Mouse (Mus musculus) inflammation-experienced regulatory T-cells, adult 6 months (primary cell): Measurements from ENCODE around the gene Ispd. TPM values are rescaled to one million over a fixed set of nuclear protein-coding genes. Genes with fewer than 3 reads are reported as not detected.
A peak's percentile ranks its signal among the peaks of the same experiment; 100 is the strongest.

ENCODE experiments used
- ATAC-seq: one replicate; pipeline ENCODE4 v1.8.0; 2017
- polyA plus RNA-seq, 3 experiments: library from polyadenylated mRNA; unstranded; fragments of 100-300 nt; shearing (Covaris generic); gene quantifications; one replicate each; pipeline ENCODE4 v1.2.1; 2017

Ispd gene
- polyA plus RNA-seq, 3 experiments from 2014 or later, result 1.7 to 7.2 (median 6.5) TPM

DNA sequence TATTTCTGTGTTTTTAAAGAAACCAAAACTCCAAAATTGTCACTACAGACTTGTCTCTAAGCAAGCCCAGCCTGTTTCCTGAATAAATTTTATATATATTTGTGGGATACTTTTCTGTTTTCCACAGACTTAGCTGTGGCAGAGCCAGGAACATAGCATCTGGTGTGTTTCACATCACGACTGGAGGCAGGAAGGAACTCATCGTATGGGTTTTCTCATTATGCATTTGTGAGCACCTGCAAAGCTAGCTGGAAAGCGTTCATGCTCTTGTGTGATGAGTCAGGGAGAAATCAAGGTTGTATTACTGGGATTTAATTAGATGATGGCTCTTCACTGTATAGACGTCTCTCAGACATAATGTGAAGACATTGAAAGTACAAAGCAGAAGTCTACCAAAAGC lies 90.2 kb downstream of the Ispd start:
- ATAC-seq, result no peak

DNA sequence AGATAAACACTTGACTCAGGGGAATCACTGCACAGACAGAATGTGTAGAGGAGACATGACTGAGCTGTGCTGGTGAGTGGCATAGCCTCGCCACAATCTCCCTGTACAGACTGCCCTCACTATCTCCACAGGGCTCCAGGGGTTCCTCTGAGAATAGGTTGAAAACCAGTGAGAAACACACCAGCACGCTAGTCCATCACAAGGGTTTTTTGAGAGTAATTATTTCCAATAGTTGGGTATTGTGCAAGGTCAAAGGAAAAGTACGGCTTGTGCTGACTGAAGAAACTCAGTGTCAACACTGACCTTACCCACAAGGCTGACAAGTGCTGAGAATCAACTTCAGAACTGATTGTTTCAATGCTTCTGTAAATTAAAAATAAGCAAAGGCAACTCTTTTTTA lies 92.9 kb downstream of the Ispd start:
- ATAC-seq, result peak; percentile 46

DNA sequence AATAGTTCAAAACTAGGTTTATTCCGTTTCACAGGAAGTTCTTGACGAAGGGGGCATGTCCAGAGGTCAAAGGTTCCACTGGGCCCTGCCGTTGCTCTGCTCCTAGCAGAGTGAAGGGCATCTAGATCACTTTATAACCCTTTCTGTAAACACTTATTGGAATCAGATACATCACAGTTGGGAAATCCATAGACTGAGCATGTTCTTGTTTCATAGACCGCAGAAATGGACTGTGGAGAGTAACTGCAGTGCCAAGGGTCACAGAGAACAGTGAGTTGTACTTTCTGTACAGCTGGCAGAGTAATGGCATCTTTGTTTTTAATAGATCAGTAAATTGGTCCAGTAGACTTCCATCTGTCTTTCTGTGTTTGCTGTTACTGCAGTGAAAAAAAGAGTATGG lies 94.0 kb downstream of the Ispd start:
- ATAC-seq, result no peak

DNA sequence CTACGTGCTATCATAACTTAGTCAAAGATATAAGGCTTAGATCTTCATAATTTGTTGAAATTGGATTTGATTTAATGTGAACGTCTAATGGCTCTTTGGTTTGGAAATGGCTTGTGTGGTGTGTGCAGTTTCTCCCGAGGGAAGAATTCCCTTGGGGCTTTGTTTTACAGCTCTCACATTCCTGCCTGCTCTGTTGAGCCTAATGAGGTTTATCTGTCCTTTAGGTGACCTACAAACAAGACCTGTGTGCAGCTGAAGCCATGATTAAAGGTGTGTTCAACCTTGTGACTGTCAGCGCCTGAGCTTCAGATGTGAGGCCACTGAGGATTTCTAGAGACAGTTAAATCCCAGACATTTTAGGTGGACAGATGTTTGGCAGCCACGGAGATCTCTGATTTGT lies 95.2 kb downstream of the Ispd start:
- ATAC-seq, result no peak

DNA sequence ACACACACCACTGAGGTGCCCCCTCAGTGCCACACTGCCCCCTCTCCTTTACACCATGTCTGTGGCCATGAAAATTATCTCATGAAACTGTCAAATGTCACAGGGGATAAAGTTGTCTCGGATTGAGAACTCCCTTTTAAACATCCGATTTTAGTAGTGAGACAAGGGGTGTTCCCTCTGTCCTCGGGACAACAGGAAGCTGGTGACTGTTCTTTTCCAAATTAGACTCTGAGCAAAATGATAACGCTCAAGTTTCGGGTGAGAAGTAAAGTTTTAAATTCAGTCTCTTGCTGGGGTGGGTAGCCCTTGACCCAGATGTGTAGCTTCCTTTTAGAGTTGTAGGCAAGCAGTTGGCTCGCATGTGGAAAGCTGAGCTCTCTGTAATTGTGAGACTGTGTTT lies 96.3 kb downstream of the Ispd start:
- no peak for ATAC-seq

DNA sequence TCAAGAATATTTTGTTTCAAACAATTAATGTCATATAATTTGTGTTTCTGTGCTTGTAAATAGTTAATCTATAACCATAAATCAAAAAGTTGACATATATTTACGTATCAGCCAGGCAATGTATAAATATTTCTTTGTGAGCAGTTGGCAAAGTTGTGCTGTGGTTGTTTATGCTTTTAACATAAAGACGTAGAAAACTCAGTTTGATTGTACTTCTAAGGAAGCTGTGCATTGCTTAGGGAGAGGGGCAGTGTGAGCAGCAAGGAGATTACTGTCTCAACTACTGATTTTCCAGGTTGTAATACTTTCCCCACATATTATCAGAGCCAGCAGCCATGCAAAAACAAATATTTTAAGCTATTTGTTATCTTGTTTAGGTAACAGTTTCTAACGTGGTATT lies 96.7 kb downstream of the Ispd start:
- no peak for ATAC-seq

DNA sequence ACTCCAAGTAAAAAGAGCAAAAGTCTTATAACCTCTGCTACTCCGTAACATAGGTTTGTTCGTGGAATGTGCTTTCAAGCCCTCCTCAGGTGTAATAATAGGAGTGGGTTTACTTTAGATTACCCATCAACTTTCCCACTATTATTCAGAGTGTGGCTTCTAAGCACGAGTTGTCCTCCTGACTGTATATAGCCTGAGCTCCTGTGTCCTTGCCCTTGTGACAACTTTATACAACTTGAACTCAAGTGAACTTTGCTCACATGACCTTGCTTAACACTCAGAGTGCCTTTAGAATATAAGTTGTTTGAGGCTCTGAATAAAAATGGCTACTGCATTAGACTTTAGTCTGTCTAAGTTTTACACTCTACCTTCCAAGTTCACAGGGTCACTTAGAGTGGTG lies 100.5 kb downstream of the Ispd start:
- no peak for ATAC-seq

DNA sequence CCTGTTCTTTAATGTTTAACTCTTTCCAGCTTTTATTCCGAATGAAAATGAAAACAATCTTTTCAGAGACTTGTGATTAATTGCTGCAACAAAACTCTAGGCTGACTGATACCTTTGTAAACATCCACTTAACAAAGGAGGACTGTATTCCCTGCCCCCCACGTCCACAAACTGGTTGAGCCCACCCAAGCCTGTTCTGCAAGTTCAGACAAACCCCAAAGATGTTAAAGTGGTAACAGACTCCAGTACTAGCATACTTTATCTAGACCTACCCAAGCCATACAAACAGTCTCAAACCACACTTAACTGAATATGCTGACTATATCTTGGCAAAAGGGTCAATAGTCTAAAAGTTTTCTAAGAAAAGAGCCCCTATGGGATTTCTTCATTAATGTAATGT lies 102.1 kb downstream of the Ispd start:
- ATAC-seq, result no peak

DNA sequence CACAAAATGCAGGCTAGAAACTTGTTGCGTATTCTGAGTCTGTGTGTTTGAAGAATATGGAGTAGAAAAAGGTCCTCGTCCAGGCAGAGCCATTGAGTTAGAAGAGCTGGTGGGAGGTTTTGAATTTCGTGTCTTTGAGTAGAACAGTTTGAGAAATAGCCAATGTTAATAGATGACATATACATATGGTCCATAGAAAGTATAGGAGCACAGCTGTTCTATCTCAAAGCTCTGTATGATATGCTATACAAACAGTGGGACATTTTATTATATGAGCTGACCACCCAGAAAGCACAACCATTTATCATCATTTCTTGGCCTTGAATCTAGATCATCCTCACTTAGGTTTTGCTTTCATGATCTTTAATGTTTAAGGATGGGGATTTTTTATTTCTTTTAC lies 116.3 kb downstream of the Ispd start:
- ATAC-seq, result no peak

DNA sequence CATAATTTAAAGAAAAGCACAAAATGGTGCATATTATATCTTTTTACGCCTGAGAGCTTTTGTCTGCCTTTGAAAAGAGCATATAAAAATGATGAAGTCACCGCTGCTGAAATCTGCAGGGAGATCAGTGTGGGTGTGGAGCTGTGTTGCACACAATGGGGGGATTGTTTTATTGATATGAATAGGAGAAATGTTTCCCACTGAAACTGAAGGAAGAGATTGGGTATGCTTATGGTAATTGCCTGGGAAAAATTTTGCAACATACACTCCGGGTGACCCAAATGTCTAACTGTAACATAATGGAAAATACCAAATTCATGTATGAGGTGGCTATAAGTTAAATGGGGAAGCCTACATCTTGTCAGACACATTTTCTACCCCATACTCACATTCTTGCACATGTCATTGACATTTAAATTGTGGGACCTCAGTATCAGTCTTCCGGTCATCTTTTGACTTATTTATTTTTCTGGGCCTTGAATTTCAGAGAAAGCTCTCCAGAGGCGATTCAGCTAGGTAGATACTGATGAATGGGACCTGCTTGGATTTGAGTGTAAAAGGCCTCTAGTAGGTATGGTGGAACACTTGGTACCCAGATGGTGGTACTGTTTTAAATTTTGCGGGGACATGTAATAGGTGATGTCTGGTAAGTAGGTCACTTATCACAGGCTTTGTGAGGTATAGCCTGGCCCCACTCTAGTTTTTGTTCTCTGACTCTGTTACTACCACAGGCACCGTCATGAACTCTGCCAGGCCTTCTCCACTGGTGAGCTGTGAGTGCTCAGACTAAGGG lies 126.1 kb downstream of the Ispd start:
- ATAC-seq, result no peak

DNA sequence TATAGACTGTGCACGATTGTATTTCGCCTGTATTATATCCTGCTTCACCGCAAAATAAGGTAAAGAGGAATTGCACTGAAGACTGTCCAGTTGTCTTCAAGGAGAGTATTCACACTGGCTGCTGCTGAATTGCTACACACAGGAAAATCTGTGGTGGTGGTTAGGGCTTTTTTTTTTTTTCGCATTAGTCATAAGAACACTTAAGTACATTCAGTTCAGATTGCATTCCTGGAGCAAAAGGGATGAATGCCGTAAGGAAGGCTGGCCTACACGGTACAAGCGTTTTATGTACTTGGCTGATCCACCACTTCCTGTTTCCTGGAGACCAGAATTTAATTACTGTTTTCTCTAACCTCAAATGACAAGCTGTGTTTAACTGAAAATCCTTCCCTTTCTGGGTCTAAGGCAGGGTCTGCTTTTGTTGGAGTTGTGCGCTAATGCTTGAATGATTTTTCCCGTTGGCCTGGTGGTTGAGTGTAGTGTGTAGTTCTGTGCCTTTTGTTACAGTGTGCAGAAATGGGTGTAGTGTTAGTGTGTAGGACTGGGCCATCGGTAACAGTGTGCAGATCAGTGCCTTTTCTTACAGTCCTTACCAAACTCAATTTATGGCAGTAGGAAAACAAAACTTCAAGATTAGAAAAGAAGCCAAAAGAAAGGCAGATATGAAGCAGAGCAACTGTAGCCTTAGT lies 128.8 kb downstream of the Ispd start:
- peak; percentile 28 for ATAC-seq

DNA sequence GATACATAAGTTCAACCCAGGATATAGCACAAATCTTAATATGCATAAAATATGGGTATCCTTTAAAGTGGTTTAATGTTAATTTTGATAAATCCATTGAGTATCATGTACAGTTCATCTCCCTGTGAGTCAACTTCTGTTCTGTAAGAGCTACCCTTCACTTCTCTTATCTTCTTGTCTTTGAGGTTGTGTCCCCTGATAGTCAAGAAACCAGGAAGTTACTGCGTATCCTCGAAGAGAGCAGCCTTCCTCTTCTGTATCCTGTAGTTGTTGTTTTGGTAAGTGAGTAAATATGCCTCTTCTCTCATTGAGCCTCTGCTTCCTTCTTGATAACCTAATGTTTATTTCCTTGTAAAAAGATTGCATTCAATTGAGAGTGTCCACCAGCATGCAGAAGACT lies 140.5 kb downstream of the Ispd start:
- ATAC-seq, result no peak

DNA sequence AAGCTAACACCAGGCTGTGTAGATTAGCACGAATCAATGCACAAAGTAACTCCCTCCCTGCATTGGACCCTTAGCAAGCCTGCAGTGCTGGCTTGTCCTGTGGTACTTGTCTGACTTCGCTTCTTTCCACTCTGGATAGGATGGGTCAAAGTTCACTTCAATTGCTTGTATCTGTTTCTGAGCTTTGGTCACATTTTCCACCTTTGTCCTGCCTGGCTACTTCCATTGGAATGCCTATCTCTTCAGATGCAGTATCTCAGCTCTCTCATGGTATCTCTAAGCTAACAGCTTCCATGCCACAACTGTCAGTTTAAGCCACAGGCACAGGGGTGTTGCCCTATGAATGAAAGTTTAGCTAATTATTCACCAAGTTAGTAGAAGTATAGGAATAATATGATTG lies 142.3 kb downstream of the Ispd start:
- no peak for ATAC-seq

DNA sequence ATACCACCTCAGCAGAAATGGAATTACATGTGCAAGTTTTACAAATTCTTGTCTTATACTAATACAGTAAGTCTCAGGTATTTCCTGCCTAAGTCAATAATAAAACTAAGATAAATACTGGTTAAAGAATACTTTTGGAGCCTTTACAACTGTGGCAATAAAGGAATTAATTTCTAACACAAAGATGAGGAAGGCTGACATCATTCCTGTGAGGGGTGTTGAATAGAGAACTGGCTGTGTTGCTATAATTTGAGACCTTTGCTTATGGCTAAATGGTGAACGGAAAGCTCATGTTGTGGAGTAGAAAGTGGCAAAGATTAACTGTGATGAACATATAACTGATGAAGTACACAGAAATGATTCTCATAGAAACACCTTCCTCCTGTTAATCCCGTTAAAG lies 149.7 kb downstream of the Ispd start:
- ATAC-seq, result no peak

DNA sequence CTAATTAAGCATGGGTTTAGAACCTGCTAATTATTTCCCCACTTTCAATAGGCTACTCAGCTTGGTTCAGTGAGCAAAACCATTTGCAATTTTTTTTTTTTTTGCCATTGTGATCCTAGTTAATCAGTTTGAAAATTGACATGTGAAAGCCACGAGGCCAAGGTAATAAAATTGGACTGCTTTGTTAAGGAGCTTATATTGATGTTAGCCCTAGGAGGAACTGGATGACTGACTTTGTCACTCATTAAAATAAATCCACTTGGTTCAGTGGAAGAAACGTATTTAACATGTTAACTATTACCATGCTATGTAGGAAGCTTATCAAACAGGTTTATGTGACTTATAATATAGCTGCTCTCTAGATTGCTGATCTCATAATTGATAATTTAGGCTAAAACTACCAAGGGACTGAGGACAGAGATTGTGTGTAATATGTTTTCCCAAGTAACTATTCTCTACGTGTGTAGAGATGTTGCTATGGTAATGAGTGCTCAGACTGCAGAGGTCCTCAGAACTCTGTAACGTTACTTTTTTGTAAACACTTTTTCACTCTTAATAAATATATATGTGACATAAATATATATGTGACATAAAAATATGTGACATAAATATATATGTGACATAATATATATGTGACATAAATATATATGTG lies 150.3 kb downstream of the Ispd start:
- ATAC-seq, result no peak

DNA sequence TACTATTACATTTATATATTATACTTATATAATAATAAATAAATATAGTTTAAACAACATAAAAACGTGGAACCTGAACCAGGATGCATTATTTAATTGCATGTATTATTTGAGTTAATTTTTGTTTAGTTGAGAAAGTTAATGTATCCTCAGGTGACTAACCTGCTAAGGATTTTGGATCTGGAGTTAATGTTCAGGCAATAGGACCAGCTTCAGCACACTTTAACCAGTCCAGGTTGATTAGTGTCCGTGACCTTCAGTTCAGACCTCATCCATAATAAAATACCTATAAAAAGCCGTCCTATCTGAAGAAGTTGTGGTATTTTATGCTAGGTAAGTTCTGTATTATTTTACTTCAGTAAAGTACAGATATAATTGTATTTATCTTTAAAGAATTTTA lies 151.3 kb downstream of the Ispd start:
- no peak for ATAC-seq

DNA sequence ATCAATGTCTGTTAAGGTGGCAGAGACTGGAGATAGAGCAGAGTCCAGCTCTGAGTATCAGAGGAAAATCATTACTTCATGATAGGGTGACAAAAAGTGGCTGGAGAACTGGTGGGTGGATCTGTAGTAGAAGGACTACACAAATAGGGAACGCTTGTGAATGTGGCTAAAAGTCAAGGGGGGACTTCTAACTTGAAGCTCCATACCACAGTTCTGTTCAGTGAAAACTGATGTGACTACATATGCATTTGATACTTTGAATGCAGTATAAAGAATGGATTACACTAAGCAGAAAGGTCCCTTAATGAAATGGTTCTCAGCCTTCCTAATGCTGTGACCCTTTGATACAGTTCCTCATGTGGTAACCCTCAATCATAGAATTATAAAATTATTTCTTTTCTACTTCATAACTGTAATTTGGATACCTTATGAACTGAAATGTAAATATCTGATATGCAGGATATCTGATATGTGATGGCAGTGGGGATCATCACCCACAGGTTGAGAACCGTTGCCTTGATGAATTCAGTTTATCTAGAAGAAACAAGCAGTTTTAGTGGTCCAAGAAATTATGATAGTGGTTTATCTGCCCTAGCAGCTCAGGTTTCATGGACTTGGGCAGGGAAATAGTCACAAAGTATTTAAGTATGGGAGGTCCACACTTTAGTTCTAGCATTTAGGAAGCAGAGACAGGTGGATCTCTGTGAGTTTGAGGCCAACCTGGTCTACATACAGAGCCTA lies 152.1 kb downstream of the Ispd start:
- no peak for ATAC-seq

DNA sequence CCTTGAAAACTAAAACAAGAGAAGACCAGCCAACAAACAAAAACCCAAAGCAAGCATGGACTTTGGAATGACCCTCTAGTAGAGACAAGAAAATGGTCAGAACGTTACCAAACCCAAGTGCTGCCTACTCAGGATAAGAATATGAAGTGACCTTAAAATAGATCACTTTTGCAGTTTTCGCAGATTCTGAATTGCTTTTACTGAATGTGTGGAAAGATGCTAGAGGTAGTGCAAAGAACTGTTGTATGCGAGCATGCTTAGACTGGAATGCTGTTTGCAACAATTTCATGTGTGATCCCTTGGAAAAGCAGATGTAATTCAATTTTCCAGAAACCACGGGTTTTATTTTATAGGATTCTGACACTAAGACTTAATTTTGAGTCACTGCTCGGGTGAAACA lies 153.3 kb downstream of the Ispd start:
- ATAC-seq, result no peak

DNA sequence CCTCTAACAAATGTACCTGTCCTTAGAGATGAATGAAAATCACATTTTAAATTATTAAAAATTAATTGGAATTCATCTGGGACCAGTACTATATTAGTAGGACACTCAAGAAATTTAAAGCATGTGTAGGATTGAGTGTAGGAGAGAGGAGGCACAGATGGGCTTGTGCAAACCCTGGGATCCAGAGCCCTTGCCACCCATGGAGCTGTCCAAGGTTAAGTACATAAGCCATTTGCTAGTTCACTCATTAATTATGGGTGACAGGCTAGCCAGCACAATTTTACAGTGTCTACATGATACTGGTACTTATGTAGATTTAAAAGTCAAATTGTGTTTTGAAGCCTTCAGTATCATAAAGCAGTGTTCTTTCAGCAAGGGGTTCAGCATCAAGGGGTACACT lies 164.1 kb downstream of the Ispd start:
- no peak for ATAC-seq

DNA sequence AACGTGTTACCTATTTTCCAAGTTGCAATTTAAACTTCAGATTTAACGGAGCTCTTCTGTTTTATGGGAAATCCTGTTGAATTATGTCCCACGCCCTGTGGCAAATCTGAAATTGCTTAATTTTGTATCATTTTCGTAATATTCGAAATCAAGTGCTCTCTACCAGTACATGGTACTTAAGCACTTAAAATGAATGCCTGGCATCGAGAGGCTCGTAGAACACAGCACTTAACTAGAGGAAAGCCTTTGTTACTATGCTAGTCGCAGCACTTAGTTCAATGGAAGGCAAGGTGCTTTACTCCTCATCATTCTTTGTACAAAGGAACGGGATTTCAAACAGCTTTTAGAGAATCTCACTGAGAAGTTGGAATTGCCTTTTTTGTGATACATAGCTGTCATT lies 168.2 kb downstream of the Ispd start:
- ATAC-seq, result no peak

DNA sequence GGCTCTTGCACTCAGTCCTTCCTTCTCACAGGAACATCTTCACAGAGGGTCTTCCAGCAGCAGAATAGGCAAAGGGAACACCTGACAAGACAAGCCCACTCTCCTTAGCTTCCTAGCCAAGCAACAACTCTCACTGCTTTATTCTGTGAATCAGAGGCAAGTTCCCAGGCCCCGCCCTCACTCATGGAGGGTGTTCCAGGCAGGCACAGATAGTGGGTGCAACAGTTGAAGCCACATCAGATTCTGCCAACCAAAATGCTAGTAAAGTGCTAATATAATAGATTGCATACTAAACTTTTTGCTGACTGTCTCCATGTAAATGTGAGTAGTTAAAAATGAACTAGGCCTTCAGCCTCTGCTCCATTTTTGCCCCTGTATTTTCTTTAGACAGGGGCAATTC lies 173.4 kb downstream of the Ispd start:
- no peak for ATAC-seq

DNA sequence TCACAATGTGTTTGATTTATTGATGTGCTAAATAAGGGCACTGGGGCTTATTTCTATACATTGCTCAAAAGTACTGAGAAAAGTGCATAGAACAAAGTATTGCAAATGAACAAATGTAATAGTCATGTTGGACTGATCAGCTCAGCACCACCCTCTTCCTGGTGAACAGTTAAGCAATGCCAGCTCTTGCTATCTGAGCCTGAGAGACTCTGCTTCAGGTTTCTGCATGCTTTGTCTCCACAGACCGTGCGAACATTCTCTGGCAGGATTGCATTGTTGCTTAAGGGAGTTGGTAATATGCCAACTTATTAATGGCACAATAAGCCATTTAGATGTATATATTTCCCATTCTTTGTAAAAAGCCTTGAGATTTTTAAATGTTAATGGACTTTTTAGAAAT lies 182.9 kb downstream of the Ispd start:
- ATAC-seq, result no peak

DNA sequence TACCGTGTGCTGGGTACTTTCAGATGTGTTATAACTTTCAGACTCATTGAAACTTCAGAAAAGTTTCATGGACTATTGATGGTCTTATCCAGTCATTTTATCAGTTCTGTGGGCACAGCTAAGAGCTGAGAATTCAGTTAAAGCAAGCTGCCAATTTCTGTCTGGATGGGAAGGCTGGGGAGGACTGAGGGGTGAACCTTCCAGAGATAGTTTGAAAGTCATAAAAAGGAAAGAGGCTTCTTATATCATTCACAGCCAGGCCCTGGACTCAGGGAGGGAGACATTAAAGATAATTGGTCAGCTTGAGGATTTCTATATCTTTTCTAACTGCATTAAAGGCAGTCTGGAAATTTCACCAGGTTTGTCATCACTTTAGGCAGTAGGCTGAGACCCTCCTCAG lies 185.7 kb downstream of the Ispd start:
- no peak for ATAC-seq
